Mouse (Mus musculus) kidney, adult 8-10 months (tissue): ENCODE measurements around the gene Pknox2.

Experiments used
- DNase-seq, 2 experiments: peaks; one replicate each; pipeline ENCODE4 v3.0.0; 2022

The Pknox2 gene

DNA sequence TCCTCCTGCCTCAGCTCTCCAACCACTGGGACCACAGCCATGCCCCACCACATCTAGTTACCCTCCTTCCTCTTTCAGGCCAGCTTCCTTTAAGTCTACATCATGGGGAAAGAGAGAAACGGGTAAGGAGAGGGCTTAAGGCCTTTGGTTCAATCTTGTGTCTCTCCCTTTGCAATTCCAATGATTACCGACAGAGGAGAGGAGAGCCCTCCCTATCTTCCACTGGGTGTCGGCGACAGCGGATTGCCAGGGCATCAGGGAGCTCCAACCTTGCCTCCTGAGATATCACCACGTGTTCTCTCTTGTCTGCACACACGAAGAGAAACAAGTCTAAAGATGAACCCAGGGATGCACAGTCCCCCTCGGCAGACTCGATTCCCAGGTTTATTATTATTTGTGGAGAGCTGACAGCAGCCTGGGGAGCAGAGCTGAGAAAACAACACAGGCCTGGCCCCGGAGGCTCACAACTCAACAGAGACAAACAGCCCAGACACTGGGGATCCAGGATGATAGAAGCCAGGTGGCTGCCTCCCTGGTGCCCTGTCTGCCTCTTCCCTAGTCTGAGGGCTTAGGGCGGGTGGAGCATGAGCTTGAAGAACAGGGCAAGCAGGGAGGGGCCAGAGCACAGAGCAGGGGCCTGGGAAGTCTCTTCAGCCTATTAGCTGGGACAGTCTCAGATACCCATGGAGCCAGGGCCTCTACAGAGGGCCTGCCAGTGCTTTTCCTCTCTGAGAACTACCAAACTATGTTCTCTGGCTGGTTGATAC, 170.4 kb downstream of the Pknox2 start:
- DNase-seq: no peak

DNA sequence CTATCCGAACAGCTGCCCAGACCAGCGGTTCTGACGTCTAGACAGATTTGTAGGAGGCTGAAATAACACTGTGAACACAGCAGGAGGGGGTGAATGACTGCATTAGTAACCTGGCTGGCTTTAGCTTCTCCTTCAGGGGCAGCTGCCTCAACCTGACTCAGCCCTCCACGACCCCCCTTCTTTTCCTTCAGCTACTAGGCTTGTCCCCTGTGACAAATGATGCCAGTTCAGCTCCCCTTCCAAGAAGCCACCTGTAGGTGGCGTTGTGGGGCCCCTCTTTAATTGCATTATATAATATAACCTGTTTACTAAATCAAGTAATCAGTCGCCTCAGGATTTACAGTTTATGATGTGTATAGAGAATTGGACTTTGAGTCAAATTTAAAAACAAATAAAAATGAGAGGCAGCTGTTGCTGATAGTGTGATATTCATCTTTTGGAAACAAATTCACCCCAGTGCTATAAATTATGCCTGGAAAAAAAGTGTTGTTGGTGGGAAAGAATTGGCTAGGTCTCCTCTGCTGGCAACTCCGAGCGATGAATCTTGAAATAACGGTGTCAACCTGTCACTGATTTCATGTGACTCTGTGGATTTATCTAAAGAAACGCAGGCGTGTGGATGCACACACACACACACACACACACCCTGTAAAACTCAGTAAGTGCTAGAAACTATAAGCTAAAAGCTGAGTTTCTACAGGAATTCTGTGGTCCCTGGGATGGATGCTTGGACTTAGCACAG, 173.6 kb downstream of the Pknox2 start:
- peak; percentile 8 to 12 for DNase-seq

DNA sequence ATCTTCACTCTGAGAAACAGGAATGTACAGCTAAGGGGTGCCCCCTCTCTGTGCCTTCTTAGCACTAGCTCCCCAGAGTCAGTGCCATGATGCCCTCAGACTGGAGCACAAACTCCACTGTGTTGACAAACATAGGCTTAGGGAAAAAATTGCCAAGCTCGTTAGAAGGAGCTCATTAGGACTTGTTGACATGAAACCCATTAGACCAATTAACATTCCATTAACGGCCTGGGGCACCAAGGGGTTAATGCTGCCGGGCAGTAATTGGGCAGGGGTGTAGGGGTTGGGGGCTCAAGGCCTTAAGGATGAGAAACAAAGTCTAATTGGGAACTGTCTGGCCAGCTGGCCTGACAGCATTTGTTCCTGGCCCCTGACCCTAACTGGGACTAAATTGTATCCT, 175.1 kb downstream of the Pknox2 start:
- DNase-seq: no peak

DNA sequence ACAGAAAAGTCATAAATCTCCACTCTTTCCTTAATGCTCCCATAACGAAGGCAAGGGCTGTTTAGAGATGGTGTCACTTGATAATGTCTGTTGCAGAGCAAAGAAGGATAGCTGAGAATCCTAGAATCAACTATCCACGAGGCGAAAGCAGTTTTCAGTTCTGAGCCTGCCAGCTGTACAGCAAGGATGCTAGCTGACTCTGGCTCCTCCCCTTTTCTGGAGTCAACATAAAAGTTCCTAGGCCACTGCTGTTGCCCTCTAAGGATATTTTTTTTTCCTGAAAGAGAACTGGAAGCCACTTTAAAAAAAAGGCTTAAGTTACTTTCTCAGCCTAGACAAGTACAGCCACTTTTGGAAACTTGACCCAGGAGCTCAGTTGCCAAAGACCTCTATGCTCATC, 176.1 kb downstream of the Pknox2 start:
- DNase-seq: no peak

DNA sequence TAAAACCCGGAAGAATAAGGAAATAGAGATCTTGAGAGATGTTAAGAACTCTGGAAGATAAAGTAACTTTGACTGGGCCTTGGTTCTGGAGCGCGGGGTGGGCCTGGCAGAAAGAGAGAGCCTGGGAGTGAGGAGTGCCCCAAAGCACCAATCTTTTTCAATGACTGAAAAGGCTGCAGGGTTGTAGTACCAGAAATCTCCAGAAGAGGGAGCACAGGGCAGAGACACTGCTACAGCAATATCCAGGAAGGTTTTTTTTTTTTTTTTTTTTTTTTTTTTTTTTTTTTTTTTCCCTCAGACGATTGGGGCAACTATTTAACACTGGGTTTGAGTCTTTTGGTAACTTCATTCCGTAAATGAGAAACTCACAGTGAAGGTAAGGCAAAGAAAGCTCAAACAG, 176.6 kb downstream of the Pknox2 start:
- peak; percentile 62 to 85 for DNase-seq

DNA sequence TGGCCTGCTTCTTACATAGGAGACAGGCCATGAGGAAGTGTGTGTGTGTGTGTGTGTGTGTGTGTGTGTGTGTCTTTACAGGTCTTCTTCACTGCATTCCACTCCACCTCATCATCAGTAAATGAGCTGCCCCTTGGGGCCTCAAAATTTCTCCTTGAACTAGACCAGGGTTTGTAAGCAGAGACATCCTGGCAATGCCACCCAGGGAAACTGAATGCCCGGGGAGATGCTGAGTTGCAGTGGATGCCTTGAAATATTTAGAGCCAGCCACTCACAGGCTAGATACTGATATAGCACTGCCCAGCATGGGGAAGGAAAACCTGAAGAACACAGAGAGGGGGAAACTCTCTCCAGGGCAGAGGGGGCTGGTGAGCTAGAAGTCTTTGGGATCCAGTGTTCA, 178.1 kb downstream of the Pknox2 start:
- no peak for DNase-seq

DNA sequence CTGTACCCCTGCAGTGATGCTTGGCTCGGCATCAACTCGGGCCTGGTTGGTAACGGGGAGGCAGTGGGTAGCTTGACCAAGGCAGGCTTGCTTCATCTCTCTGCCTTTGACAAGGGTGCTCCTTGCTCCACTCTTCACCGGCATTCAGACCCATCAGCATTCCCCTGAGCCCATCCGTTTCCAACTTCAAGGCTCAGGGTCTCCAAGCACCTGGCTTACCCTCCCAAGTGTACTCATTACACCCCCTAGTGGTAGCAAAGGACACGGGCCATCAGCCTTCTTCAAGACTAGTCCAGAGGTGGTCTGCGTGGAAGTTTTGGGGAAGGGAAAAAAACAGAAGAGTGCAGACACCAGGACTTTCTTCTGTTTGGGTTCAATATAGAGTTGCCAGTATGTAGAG, 178.5 kb downstream of the Pknox2 start:
- peak in 1 of 2 experiments; percentile 12 for DNase-seq

DNA sequence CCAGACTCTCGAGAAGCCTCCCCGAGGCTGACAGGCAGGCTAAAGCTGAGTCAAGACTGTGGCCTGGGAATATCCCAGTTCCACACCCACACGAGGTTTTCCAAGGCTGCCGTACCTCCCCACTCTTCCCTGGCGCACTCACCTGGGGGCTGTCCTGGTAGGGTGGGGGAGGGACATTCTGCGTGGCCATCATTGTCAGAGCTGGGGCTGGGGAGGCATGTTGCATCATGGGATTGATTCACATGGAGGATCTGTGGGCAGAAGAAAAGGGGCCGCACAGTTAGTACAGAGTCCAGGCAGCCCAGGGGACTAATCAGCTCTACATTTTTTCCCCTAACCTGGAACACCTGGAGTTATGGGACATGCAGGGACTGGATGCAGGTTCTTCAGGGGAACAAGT, 179.0 kb downstream of the Pknox2 start:
- DNase-seq: no peak

DNA sequence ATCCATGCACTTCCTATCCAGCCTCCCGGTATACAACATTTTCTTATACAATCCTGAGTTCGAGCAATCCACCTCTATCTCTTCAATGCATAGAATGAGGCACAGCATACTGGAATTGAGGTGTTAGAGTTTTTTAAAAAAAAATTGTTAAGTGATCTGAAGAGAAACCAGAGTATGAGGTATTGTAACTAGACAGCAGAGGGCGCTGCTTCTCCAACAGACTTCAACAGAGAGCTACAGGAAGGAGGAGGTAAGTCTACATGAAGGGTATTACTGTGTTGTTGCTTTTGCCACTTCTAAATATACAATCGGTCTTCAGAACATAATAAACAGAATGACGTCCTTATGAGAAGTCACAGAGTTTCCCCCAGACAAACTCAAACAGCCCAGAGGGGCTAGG, 181.5 kb downstream of the Pknox2 start:
- peak in 1 of 2 experiments; percentile 8 for DNase-seq

DNA sequence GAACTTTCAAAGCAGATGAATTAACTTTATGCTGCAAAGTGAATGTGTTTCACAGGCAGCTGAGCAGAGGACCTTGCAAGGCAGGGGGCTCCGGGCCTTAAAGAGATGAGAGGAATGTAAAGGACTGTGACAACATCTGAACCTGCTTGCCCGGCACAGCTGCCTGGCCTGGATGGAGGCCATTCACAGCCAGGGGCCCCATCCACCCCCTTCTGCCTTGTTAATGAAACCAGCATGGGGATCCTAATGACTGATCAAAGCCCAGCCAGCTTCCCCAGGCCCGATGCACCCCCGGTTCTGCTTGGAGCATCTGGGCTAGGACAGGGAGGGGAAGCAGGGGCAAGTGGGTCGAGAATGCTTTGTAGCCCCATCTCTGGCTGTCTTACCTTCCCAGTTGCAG, 183.0 kb downstream of the Pknox2 start:
- DNase-seq: no peak

DNA sequence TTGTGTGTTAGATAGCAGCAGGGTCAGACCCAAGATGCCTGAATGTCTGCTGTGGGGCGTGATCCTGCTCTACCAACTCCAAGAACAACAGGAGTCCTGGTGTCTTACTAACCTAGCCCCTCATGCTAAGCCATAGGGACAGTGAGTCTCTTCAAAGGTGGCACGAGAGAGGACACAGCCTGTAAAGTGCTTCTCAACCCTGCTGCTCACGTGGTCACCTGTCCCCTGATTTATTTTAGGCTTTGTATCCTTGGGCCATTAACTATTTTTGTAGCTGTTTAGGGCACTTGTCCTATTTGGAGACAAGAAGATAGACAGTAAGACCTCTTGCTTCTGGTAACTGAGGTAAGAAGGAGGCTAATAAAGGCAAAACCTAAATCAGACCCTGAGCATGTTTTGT, 183.7 kb downstream of the Pknox2 start:
- no peak for DNase-seq

DNA sequence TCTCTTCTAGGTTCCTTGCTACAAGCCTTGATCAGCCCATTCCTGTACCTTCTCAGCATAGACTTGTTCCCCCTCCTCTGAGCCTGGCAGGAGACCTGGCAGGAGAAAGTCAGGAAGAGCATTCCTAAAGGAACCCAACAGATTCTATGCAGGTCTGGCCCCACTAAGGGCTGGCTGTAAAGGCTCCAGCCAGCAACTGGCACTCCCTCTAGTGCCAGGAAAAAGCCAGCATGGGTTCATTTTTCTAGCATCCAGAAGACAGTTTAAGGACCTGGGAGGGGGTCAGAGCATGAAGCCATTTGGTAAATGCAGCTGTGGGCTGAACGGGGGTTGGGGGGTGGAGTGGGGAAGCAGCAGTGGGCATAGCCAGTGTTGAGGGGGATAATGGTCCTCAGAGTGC, 185.3 kb downstream of the Pknox2 start:
- DNase-seq: no peak

DNA sequence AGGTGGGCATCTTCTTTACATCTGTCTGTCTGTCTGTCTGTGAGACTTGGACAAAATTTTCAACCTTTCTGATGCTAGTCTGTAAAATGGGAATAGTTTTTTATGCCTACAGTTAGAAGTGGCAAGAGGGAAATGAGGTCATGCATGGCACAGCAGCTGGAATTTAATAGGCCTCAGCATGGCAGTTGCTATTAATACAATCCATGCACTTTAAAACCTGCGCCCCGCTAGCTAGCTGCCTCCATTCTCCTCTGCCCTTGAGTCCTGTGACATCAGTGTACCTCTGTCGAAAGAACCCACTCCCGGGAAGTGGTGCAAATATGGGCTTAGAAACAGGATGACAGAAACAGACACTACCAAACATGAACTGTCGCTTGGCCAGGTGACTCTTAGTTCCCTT, 186.1 kb downstream of the Pknox2 start:
- no peak for DNase-seq

DNA sequence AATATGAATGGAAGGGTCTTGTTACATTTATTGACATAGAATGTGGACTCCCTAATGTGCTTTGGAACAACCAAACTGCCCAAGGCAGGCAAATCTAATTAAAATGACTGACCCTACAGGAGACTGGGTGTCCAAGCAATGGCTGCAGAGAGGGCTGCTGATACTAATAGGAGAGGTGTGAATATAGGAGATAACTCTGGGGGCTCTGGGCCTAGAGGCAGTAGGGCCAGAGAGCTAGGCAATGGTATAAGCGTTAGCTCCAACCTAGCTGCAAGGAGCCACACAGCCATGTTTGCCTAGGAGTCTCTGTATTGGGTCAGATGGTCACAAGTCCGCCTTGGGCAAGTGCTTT, 196.1 kb downstream of the Pknox2 start:
- DNase-seq: no peak

DNA sequence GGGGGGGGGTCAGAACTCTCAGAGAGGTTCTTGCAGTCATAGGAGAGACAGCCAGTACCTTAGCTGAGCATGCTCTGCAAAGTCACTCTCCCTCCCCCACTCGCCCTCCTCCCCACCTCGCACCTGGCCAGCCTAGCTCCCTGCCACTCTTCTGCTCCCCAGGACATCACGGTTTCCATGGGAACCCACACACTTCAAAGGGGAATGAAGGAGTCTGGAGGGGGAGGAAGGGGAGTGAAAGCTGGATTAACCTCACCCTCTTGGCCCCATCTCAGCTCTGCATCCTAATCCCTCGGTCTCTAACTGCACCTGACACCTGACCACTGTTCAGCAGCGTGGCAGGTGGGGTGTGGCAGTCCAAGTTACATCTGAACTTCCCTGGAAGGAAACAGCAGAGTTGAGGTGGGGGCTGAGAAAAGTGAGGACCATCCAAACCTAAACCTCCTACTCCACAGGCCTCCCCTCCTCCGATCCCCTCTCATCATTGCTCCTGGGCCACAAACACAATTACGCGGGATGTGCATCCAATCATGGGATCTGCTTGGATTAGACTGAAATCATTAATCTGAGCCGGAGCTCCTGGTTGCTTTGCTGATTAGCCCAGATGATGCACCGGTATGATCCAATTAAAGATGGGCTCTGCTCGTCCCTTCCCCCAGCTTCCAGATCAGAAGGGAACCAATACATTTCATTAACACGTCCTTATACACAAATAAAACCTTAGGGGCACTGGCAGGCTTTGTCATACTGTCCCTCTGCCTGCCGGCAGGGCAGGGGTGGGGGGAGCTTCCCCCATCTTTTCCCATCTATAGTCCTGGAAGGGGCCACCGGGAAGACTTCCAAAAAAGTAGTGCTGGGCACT, 196.7 kb downstream of the Pknox2 start:
- no peak for DNase-seq

DNA sequence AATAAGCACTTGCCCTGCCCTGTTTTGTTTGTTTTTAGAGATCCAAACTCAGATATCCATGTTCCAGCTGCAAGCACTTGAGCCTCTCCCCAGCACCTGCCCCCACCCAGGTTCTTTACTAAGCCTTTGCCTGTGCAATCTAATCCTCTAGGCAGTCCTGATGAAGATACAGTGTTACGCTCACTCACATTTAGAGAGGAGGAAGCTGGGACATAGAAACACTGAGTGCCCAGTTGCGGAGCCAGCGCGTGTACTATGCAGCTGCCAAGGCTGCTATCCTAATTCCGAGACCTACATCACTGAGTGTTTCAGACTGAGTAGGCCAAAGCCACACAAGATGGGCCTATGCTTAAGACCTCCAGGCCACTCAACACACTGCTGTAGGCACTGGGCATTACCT, 199.0 kb downstream of the Pknox2 start:
- DNase-seq: no peak

DNA sequence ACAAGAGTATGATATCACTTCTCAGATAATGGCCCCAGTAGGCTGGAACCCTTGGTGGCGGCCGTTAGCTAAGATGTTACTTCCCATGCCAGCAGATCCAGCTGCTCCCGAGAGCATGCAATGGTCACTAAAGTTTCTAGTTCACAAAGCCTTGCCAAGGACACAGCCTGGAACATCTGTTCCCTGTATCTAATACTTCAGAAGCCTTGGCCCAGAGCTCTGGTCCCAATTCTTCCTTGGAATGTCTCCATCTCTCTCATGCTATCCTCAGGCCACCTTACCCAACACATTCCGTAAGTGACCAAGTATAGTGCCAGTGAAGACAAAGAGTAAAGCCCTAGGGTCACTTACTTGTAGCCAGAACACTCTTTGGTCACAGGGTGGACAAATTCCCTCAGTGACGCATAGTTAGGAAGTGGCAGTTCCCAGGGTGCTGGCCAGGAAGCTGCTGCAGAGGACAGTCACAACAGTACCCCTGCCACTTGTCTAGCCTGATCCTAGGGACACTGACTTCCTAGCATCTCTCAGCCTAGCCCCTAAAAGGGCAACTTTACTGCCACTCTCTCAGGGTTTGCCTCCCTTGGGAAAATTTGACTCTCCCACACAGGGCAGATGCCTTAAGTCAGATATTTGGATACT, 200.0 kb downstream of the Pknox2 start:
- no peak for DNase-seq

DNA sequence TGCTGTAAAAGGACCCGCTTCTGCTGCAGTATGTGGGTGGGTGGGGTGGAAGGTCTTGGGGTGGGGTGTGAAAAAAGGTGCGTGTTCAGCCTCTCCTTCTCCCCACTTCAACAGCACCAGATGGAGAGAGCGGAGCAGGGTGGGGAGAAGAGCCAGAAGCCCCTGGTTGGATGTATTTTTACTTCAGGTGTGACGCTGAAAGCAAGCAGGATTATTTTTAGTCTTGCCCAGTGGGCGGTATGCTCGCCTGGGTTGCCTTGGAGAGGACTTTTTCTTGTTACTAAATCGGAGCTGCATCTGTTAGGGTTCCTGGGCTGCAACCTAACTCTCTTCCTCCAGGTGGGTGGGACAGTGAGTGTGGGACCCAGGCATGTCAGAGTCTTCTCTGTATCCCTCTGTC, 202.4 kb downstream of the Pknox2 start:
- no peak for DNase-seq

DNA sequence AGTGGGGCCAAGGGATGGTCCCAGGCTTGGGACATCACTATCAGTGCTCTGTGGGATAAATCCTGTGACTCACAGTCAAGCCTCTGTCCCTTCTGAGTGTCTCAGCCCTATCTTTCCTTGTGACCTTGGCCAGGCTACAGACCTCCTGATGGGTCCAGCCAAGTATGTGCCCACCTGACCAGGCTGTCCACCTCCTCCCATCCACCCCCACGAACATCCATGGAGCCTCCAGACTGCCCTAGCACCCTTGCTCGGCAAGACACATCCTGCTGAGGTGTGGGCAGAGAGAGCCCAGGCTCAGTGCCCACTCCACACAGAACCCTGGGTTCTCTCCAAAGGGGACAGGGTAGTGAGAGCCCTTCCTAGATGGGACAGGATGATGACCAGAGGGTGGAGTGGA, 204.6 kb downstream of the Pknox2 start:
- DNase-seq: no peak

DNA sequence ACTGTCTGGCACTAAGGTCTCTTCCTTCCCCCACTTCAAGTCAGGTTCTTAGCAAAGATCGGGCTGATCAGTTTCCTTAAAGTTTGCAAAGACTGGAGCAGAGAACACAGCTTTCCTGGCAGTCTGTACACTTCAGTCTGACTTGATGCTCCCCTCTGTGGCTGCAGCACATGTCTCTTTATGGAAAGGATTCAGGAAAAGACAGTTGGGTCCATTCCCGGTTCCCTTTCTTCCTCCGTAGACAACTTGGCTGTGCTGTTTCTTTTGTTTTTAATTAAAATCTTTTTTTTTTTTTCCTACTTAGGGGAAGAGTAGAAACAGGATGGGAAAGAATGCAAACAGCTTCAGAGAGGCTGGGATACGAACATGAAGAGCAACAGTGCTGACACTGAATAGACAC, 205.1 kb downstream of the Pknox2 start:
- no peak for DNase-seq

DNA sequence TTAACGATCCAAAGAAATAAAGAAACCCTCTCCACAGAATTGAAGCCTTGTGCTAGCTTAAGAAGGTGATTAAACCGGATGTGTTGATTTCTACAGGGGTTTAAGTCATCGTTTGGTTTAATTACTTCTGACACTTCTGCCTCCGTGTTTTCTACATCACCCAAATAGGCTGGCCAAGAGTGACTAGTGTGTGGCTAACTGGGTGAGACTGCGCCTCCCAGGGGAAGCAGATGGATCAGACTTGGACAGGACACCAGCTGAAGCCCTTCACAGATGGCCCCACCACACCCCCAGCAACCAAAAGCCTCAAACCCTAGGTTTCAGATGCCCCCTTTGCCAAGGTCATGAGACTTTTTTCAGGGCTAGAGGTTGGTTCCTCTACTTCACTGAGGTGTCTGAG, 205.6 kb downstream of the Pknox2 start:
- no peak for DNase-seq

DNA sequence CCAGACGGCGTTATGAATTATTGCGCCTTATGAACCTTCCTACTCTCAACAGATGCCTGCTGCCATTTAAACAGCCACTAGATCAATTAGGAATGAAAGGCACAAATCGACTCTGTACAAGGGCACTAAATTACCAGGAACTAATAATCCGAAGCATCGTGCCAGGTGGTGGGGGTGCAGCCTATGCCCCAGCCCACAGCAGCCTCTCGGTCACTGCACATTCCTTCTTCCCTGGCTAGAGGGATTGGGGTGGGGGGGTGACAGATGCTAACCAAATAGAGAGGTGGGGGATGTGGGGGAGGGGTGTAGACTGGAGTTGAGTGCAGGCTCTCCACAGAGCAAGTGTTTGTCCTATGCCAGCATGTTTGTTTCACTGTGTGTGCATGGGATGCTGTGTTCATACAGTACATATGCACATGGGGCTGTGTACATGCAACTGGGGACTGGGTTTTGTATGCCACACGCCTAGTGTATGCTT, 208.6 kb downstream of the Pknox2 start:
- DNase-seq: no peak
